Mouse (Mus musculus) E14TG2a.4 (cell line): ENCODE results near the gene Rdh16f2.
"Not testable (repeated sequence)": the region's sequence is repeated elsewhere in the genome, so short reads cannot be mapped to it uniquely, and the experiment has no call there.

ENCODE experiments used
- CTCF ChIP-seq: conservative IDR thresholded peaks from 2 replicates; pipeline ENCODE4 v1.5.1; 2014; ENCODE audit warnings: low read length
- NANOG ChIP-seq: IDR thresholded peaks from 2 replicates; pipeline ENCODE4 v1.6.1; 2014; ENCODE audit warnings: borderline replicate concordance, low read length, mixed read lengths

- not testable (repeated sequence) for TF ChIP-seq CTCF, NANOG
Observed at GRCm38 (mm10) chr10:127817268-127817910, 48.9 kb upstream of the Rdh16f2 start.
